Mouse (Mus musculus): ENCODE measurements around the gene Noct.

Noct gene

GRCm38 (mm10) chr3:51277201-51278150 lies 53.2 kb downstream of the Noct start:
- peak; percentile 83 for DNase-seq

- DNase-seq: no peak
Observed at GRCm38 (mm10) chr3:51278433-51278832, 54.2 kb downstream of the Noct start.

- no peak for DNase-seq
Observed at GRCm38 (mm10) chr3:51281727-51282126, 57.5 kb downstream of the Noct start.

GRCm38 (mm10) chr3:51284375-51284774 lies 60.1 kb downstream of the Noct start:
- no peak for DNase-seq

GRCm38 (mm10) chr3:51288880-51289821 lies 64.9 kb downstream of the Noct start:
- peak; percentile 84 for DNase-seq

- no peak for DNase-seq
Observed at GRCm38 (mm10) chr3:51294251-51294650, 70.0 kb downstream of the Noct start.

- peak; percentile 18 for DNase-seq
Observed at GRCm38 (mm10) chr3:51295225-51295624, 71.0 kb downstream of the Noct start.

- DNase-seq: no peak
Observed at GRCm38 (mm10) chr3:51296790-51297189, 72.5 kb downstream of the Noct start.

All from right cerebral cortex, postnatal 14 days (tissue).